Mouse (Mus musculus) B cell, adult 62 days (primary cell): Measurements from ENCODE around the gene Immp2l. TPM values are rescaled to one million over a fixed set of nuclear protein-coding genes. Genes with fewer than 3 reads are reported as not detected.

Source experiments
- total RNA-seq: library from RNA; stranded (reverse); gene quantifications from 4 replicates; pipeline ENCODE4 v1.2.4, GENCODE M21; 2023

The Immp2l gene
- 31.2 to 44.9 TPM (median 37.7 TPM) in 4 replicates for total RNA-seq

DNA sequence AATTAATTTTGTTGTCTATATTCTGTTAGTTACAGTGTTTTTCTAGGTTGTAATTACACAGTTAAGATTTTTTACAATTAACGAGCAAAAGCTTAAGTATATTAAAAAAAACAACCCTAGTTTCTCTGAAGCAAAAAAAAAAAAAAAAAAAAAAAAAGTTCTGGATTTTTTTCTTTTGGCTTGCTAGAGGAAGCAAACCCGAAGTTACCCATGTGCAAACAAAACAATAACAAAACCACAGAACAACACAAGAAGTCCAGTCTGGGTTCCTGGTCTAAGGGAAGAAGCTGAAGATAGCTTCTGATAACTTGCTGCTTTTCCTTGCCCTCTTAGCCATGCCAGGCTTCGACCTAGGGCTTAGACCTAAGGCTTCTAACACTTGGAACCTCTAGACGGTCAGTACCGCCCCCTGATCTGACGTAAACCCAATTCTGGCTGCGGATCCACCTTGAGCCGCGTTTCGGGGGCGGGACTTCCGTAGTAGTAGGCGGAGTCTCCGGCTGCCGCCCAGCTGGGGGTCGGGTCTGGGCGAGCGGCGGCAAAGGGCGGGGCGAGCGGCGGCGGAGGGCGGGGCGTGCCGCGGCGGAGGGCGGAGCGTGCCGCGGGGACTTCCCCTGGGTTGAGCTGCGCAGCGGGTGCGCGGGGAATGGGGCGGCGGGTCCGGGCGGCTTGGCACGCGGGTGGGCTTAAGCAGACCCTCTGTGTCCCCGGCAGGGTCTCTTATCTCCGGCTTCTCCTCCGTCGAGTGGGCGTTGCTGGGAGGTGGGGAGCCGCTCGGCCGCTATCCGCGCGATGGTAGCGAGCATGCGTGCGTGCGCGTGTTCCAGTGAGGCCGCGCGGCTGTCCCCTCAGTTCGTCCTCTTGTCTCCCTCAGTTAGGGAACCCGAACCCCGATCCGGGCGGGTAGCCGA is at the start of gene Immp2l:
TSS of gene Immp2l (plus strand) at position 580 of the 911 bp plus-strand sequence.

DNA sequence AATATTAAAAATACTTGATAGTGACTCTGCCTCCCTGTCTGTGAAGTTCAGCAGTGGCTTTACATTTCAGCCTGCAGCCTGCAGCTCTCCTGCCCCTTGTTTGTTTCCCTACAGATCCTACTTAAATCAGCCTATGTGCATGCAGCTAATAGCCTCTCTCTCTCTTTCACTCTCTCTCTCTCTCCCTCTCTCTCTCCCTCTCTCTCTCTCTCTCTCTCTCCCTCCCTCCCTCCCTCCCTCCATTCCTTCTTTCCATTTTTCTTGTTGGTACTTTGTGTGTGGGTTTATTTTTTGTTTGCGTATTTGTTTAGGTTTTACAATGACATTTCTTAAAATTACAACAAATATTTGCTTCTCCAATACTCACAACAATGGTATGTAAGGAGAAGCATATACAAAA is 462.4 kb downstream of the Immp2l start, which contains the start of gene Lrrn3:
TSS of gene Lrrn3 (minus strand) at position 101 of the 400 bp plus-strand sequence.

